Mouse (Mus musculus) stomach, embryonic 16.5 days (tissue): ENCODE results near the gene Alox12. TPM values are rescaled to one million over a fixed set of nuclear protein-coding genes. Genes with fewer than 3 reads are reported as not detected.
A peak's percentile ranks its signal among the peaks of the same experiment; 100 is the strongest.

Source experiments
- ATAC-seq: fragments of 200-750 bp; cut with Nextera tagmentation; 2 replicates; pipeline ENCODE4 v1.8.0; 2017; ENCODE audit warnings: moderate number of reproducible peaks, moderate TSS enrichment; ENCODE audit not compliant: insufficient read depth, low FRiP score
- H3K27ac ChIP-seq: fragments of 300-500 bp; sonication (generic); 2 replicates; pipeline ENCODE4 v1.5.1; 2014; ENCODE audit warnings: low read length
- H3K27me3 ChIP-seq: fragments of 300-500 bp; sonication (generic); 2 replicates; pipeline ENCODE4 v1.6.1; 2014; ENCODE audit warnings: low read length, control low read depth, mixed read lengths; ENCODE audit not compliant: control insufficient read depth, insufficient read depth
- H3K36me3 ChIP-seq: fragments of 300-500 bp; sonication (generic); 2 replicates; pipeline ENCODE4 v1.6.1; 2014; ENCODE audit warnings: low read length; ENCODE audit not compliant: control insufficient read depth, insufficient read depth
- H3K4me1 ChIP-seq: fragments of 300-500 bp; sonication (generic); 2 replicates; pipeline ENCODE4 v1.6.1; 2014; ENCODE audit warnings: low read length, control low read depth, mixed read lengths; ENCODE audit not compliant: control insufficient read depth, insufficient read depth
- H3K4me2 ChIP-seq: fragments of 300-500 bp; sonication (generic); 2 replicates; pipeline ENCODE4 v1.6.1; 2014; ENCODE audit warnings: low read depth, low read length, mixed read lengths
- H3K4me3 ChIP-seq: fragments of 300-500 bp; sonication (generic); replicated peaks from 2 replicates; pipeline ENCODE4 v1.5.1; 2014; ENCODE audit warnings: mild to moderate bottlenecking, low read length
- H3K9ac ChIP-seq: fragments of 300-500 bp; sonication (generic); 2 replicates; pipeline ENCODE4 v1.6.1; 2014; ENCODE audit warnings: low read length
- H3K9me3 ChIP-seq: fragments of 300-500 bp; sonication (generic); replicated peaks from 2 replicates; pipeline ENCODE4 v1.6.1; 2016; ENCODE audit warnings: low read length, control low read depth; ENCODE audit not compliant: control insufficient read depth
- WGBS: fragments of 180-500 bp; shearing (Covaris S2); extraction: QIAGEN DNeasy Blood & Tissue Kit; methylation state at CpG from one replicate; pipeline ENCODE4 v1.1.7; 2014; 5-methylcytosine and 5-hydroxymethylcytosine counted together
- microRNA counts: library from miRNA; unstranded; fragments of <30 nt; microRNA quantifications from one replicate; lab custom pipeline; 2016
- microRNA-seq: library from miRNA; unstranded; fragments of <30 nt; microRNA quantifications from one replicate; pipeline ENCODE4, GENCODE M21; 2016
- polyA plus RNA-seq: library from polyadenylated mRNA; unstranded; fragments of >200 nt; fragmentation: Nextera tagmentation; extraction: Ambion mirVana; gene quantifications from 2 replicates; pipeline ENCODE4 v1.2.1, GENCODE M21; 2015

The Alox12 gene
- polyA plus RNA-seq, 1 experiment from 2014 or later: 17.8 TPM

DNA sequence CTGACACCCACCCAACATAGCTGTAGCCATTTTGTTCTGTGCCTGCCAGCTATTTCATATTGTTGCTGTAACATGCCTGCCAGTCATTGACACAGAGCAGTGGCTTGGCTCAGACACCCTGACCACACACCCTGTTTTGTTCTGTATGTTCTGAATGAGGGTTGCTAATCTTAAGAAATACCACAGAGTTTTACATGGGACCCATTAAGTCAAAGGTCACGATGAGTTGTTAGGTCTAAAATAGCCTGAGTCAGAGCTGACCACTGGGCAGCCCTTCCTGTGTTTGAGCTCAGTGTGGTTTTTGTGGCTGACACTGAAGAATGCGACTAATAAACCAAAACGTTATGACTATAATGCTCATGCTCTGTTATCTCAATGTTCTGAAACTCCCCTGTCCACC, 56.8 kb downstream of the Alox12 start:
- Histone ChIP-seq H3K27ac (peak overlapping the region; percentile 52; the same call in 1 of the 2 replicates), H3K9me3 (no peaks in the 10 kb centered on the region), H3K9ac (no peak overlapping the region), H3K27me3 (no peaks in the 10 kb centered on the region), H3K4me2 (no peak overlapping the region), H3K4me3 (no peak overlapping the region), H3K36me3 (no peaks in the 10 kb centered on the region), H3K4me1 (peaks cover 8% of the 10 kb centered on the region)
- WGBS: 66% methylated on average over 3 of the region's 3 CpGs
- ATAC-seq: no peak

DNA sequence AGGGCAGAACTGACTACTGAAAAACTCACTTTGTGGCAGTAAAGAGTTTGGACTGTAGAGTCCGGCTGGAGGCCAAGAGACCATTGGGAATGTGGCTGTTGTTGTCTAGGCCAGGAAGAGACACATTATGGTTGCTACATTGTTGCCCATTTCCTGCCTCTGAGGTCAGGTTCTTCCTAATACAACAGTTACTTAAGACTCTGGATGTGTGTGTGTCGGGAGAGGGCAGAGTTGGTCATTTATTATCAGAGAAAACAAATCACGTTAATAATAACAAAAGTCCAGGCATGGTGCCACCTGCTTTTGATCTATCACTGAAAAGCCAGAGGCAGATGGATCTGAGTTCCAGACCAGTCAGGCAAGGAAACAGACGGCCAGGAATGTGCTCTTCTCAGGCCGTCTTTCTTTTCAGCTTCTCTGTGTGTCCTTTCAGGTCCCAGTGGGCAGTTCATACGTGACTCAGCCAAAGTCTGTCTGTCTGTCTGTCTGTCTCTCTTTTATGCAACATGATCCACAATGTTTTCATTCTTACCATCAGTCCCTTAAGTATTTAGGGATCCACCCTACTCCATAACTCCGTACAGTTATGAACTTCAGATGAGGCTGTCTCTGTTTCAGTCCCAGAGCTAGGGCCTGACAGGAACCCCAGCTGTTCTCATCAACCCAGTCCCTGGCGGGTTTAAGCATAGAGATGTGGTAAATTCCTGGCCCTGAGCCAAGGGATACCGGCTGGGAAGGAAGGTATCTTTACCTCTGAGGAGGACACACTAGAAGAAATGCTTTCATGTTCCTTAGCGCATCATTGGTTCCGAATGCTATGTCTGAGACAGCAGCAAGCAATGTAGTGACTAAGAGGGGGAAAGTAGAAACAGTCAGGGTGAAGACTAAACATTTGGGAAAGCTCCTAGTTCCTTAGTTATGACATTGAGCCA, 61.5 kb downstream of the Alox12 start:
- Histone ChIP-seq H3K4me2 (no peak overlapping the region), H3K4me3 (no peak overlapping the region), H3K27ac (peak overlapping the region; percentile 38; the same call in 1 of the 2 replicates), H3K27me3 (no peaks in the 10 kb centered on the region), H3K4me1 (peaks cover 6% of the 10 kb centered on the region), H3K36me3 (no peaks in the 10 kb centered on the region), H3K9me3 (no peaks in the 10 kb centered on the region), H3K9ac (no peak overlapping the region)
- ATAC-seq: no peak
- 34% methylated on average over 11 of the region's 11 CpGs for WGBS

DNA sequence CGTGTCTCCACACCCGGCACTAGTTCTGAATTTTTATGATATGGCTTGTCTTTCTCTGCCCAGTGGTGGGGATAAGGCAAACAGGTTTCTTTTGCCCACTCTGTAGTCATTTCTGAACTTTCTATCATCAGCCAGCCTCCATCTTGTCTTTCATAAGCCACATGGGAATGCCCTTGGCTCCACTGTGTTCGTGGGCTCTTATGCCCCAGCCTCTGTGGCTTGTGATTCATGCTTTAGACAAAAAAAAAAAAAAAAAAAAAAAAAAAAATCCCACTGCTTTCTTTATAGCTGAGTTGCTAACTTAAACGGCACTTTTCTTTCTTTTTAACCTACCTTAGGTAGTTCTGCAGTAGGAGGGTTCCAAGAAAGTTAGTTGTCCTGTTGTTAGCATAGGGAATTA, 63.0 kb downstream of the Alox12 start:
- no peak overlapping the region for H3K4me2 ChIP-seq
- 80% methylated on average over 4 of the region's 4 CpGs for WGBS
- H3K27me3 ChIP-seq: no peaks in the 10 kb centered on the region
- no peak overlapping the region for H3K9ac ChIP-seq
- H3K36me3 ChIP-seq: no peaks in the 10 kb centered on the region
- peaks cover 6% of the 10 kb centered on the region for H3K4me1 ChIP-seq
- no peaks in the 10 kb centered on the region for H3K9me3 ChIP-seq
- no peak overlapping the region for H3K4me3 ChIP-seq
- no peak overlapping the region for H3K27ac ChIP-seq
- ATAC-seq: no peak

MicroRNAs encoded within 50 kb of the gene (microRNA counts, 519-probe panel; counts per million panel counts)
- microRNA mmu-miR-195 (lab: Ali Mortazavi, UCI) (1,629 counts per million, percentile 24 among the panel's probes with 10 or more counts), microRNA mmu-miR-497 (lab: Ali Mortazavi, UCI) (2,065 counts per million, percentile 42 among the panel's probes with 10 or more counts)

Small RNAs within 50 kb of the gene (microRNA-seq; reads per million reads assigned to microRNA genes)
- gene Mir195a (867 reads per million, percentile 75 among the genes with 10 or more reads in this experiment), gene Mir497 (not detected), gene Mir497b (not detected)

Other genes with a start within 250 kb of the Alox12 start
- 115 and 119 TPM in 2 replicates for gene Acadvl, start 239.9 kb downstream of the Alox12 start, polyA plus RNA-seq
- gene Dlg4, start 238.4 kb downstream of the Alox12 start, polyA plus RNA-seq: 8.4 and 9.0 TPM in 2 replicates
- gene Asgr1, start 201.3 kb downstream of the Alox12 start, polyA plus RNA-seq: 0.31 TPM in 1 of 2 replicates, not detected in the other
- gene Asgr2, start 162.7 kb downstream of the Alox12 start, polyA plus RNA-seq: 0.71 and 0.72 TPM in 2 replicates
- gene Mgl2, start 125.0 kb downstream of the Alox12 start, polyA plus RNA-seq: 1.4 and 1.6 TPM in 2 replicates
- 1.1 and 1.3 TPM in 2 replicates for gene Clec10a, start 99.2 kb downstream of the Alox12 start, polyA plus RNA-seq
- 1.5 and 1.9 TPM in 2 replicates for gene Slc16a11, start 42.6 kb downstream of the Alox12 start, polyA plus RNA-seq
- gene Slc16a13, start 34.3 kb downstream of the Alox12 start, polyA plus RNA-seq: 9.4 and 10.5 TPM in 2 replicates
- gene Bcl6b, start 25.6 kb downstream of the Alox12 start, polyA plus RNA-seq: 12.1 and 13.9 TPM in 2 replicates
- gene 0610010K14Rik, start 17.4 kb downstream of the Alox12 start, polyA plus RNA-seq: 119 and 132 TPM in 2 replicates
- 9.6 and 10.2 TPM in 2 replicates for gene Gm21988, start 15.5 kb downstream of the Alox12 start, polyA plus RNA-seq
- 207 and 226 TPM in 2 replicates for gene Rnasek, start 15.5 kb downstream of the Alox12 start, polyA plus RNA-seq
- not detected in 2 replicates for gene Alox12e, start 67.3 kb upstream of the Alox12 start, polyA plus RNA-seq
- gene Alox15, start 96.7 kb upstream of the Alox12 start, polyA plus RNA-seq: 12.7 and 19.7 TPM in 2 replicates
- gene Pelp1, start 154.7 kb upstream of the Alox12 start, polyA plus RNA-seq: 32.0 and 32.2 TPM in 2 replicates
- 14.7 and 14.8 TPM in 2 replicates for gene Arrb2, start 177.3 kb upstream of the Alox12 start, polyA plus RNA-seq
- gene Med11, start 196.6 kb upstream of the Alox12 start, polyA plus RNA-seq: 37.4 and 37.9 TPM in 2 replicates
- gene Zmynd15, start 204.1 kb upstream of the Alox12 start, polyA plus RNA-seq: 0.45 and 0.97 TPM in 2 replicates
- 9.0 and 10.5 TPM in 2 replicates for gene Cxcl16, start 204.6 kb upstream of the Alox12 start, polyA plus RNA-seq
- 58.3 and 60.0 TPM in 2 replicates for gene Tm4sf5, start 249.9 kb upstream of the Alox12 start, polyA plus RNA-seq